Mouse (Mus musculus): Measurements from ENCODE around the gene Lif. TPM values are rescaled to one million over a fixed set of nuclear protein-coding genes. Genes with fewer than 3 reads are reported as not detected.

Lif gene
- polyA plus RNA-seq, 1 experiment from 2014 or later: not detected

GRCm38 (mm10) chr11:4294495-4295351 is 37.4 kb downstream of the Lif start:
- Histone ChIP-seq H3K36me3 (replicated peaks; ENCODE audit: insufficient read depth, low read length) (no peaks in the 10 kb centered on the region), H3K4me3 (ENCODE audit: low read depth, low read length) (no peak overlapping the region), H3K9me3 (ENCODE audit: low read length) (no peaks in the 10 kb centered on the region), H3K27ac (ENCODE audit: low read depth) (no peak overlapping the region), H3K9ac (replicated peaks) (no peak overlapping the region), H3K27me3 (ENCODE audit: insufficient read depth, low read length) (0 out of 2 replicates have a peak, but pooled peaks cover 8% of the 10 kb centered on the region), H3K4me2 (ENCODE audit: low read depth, low read length) (no peak overlapping the region), H3K4me1 (ENCODE audit: insufficient read depth) (peaks cover 21% of the 10 kb centered on the region)
- no peak for DNase-seq
- 27% methylated on average over 14 of the region's 14 CpGs for WGBS (ENCODE audit: insufficient replicate concordance)
- ATAC-seq: peak; percentile 53; the same call in 1 of the 2 replicates
- TF ChIP-seq CTCF (IDR thresholded peaks at IDR 0.05; ENCODE audit: low read depth) (no peak), EP300 (IDR thresholded peaks at IDR 0.05; ENCODE audit: low read depth) (no peak)

- no peaks in the 10 kb centered on the region for H3K36me3 ChIP-seq (replicated peaks; ENCODE audit: insufficient read depth, low read length)
- no peak overlapping the region for H3K9ac ChIP-seq (replicated peaks)
- 46% methylated on average over 10 of the region's 10 CpGs for WGBS (ENCODE audit: insufficient replicate concordance)
- H3K4me1 ChIP-seq (ENCODE audit: insufficient read depth): peaks cover 20% of the 10 kb centered on the region
- H3K27me3 ChIP-seq (ENCODE audit: insufficient read depth, low read length): 0 out of 2 replicates have a peak, but pooled peaks cover 8% of the 10 kb centered on the region
- H3K4me3 ChIP-seq (ENCODE audit: low read depth, low read length): no peak overlapping the region
- no peak overlapping the region for H3K4me2 ChIP-seq (ENCODE audit: low read depth, low read length)
- TF ChIP-seq CTCF (IDR thresholded peaks at IDR 0.05; ENCODE audit: low read depth): no peak
- TF ChIP-seq EP300 (IDR thresholded peaks at IDR 0.05; ENCODE audit: low read depth): no peak
- H3K9me3 ChIP-seq (ENCODE audit: low read length): no peaks in the 10 kb centered on the region
- ATAC-seq (no peak), DNase-seq (no peak)
- H3K27ac ChIP-seq (ENCODE audit: low read depth): no peak overlapping the region
These were observed 39.4 kb downstream of the Lif start for GRCm38 (mm10) chr11:4296610-4297275.

GRCm38 (mm10) chr11:4297753-4298152 is 40.4 kb downstream of the Lif start:
- ATAC-seq (no peak), DNase-seq (no peak)
- Histone ChIP-seq H3K27ac (ENCODE audit: low read depth) (no peak overlapping the region), H3K36me3 (replicated peaks; ENCODE audit: insufficient read depth, low read length) (no peaks in the 10 kb centered on the region), H3K4me1 (ENCODE audit: insufficient read depth) (peaks cover 17% of the 10 kb centered on the region), H3K9me3 (ENCODE audit: low read length) (no peaks in the 10 kb centered on the region), H3K27me3 (ENCODE audit: insufficient read depth, low read length) (0 out of 2 replicates have a peak, but pooled peaks cover 5% of the 10 kb centered on the region), H3K4me2 (ENCODE audit: low read depth, low read length) (no peak overlapping the region), H3K9ac (replicated peaks) (no peak overlapping the region), H3K4me3 (ENCODE audit: low read depth, low read length) (no peak overlapping the region)
- 46% methylated on average over 3 of the region's 3 CpGs for WGBS (ENCODE audit: insufficient replicate concordance)
- TF ChIP-seq CTCF (IDR thresholded peaks at IDR 0.05; ENCODE audit: low read depth): no peak
- no peak for TF ChIP-seq EP300 (IDR thresholded peaks at IDR 0.05; ENCODE audit: low read depth)

DNA sequence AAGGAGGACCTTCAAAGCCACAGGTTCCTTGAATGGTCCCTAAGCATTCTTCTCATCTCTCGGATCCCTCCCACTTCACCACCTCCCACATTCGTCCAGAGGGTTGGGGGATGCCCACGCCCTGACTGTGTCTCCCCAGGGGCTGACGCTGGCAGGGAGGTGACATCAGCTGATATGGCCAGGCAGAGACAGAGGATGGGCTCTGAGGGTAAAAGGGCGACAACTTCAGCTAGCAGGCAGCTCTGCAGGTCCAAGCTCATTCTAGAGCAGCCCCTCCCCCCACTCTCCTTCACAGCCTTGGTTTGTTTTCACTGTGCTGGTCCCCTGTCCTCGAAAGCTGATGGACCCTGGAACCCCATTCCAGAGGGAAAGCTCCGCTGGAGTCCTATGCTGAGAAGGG is 41.3 kb downstream of the Lif start:
- 42% methylated on average over 7 of the region's 7 CpGs for WGBS (ENCODE audit: insufficient replicate concordance)
- H3K4me1 ChIP-seq (ENCODE audit: insufficient read depth): peaks cover 9% of the 10 kb centered on the region
- no peak overlapping the region for H3K9ac ChIP-seq (replicated peaks)
- H3K27me3 ChIP-seq (ENCODE audit: insufficient read depth, low read length): 0 out of 2 replicates have a peak, but pooled peaks cover 3% of the 10 kb centered on the region
- H3K27ac ChIP-seq (ENCODE audit: low read depth): no peak overlapping the region
- no peaks in the 10 kb centered on the region for H3K36me3 ChIP-seq (replicated peaks; ENCODE audit: insufficient read depth, low read length)
- DNase-seq (no peak), ATAC-seq (no peak)
- no peak overlapping the region for H3K4me2 ChIP-seq (ENCODE audit: low read depth, low read length)
- no peak overlapping the region for H3K4me3 ChIP-seq (ENCODE audit: low read depth, low read length)
- H3K9me3 ChIP-seq (ENCODE audit: low read length): no peaks in the 10 kb centered on the region
- no peak for TF ChIP-seq CTCF (IDR thresholded peaks at IDR 0.05; ENCODE audit: low read depth)
- TF ChIP-seq EP300 (IDR thresholded peaks at IDR 0.05; ENCODE audit: low read depth): no peak

- H3K27me3 ChIP-seq (ENCODE audit: insufficient read depth, low read length): no peaks in the 10 kb centered on the region
These were observed 41.8 kb downstream of the Lif start for GRCm38 (mm10) chr11:4299191-4299590.

More at GRCm38 (mm10) chr11:4299191-4299590, 41.8 kb downstream of the Lif start:
- DNase-seq (no peak), ATAC-seq (no peak)
- H3K4me2 ChIP-seq (ENCODE audit: low read depth, low read length): no peak overlapping the region
- H3K36me3 ChIP-seq (replicated peaks; ENCODE audit: insufficient read depth, low read length): no peaks in the 10 kb centered on the region
- no peak overlapping the region for H3K4me3 ChIP-seq (ENCODE audit: low read depth, low read length)
- no peak overlapping the region for H3K27ac ChIP-seq (ENCODE audit: low read depth)
- 55% methylated on average over 12 of the region's 12 CpGs for WGBS (ENCODE audit: insufficient replicate concordance)
- H3K9ac ChIP-seq (replicated peaks): no peak overlapping the region
- TF ChIP-seq CTCF (IDR thresholded peaks at IDR 0.05; ENCODE audit: low read depth) (no peak), EP300 (IDR thresholded peaks at IDR 0.05; ENCODE audit: low read depth) (no peak)
- no peaks in the 10 kb centered on the region for H3K9me3 ChIP-seq (ENCODE audit: low read length)
- peaks cover 9% of the 10 kb centered on the region for H3K4me1 ChIP-seq (ENCODE audit: insufficient read depth)
